Mouse (Mus musculus): ENCODE measurements at regions not wholly inside any gene's neighbourhood (a gene's known extent, or its start where the extent isn't known, plus 50 kb on each side); places are given as distances from the start of the nearest gene placed in this dataset.

GRCm38 (mm10) chr13:16100253-16100652 lies 88.6 kb downstream of the Inhba start:
- CTCF ChIA-PET = no interaction called here

- CTCF ChIA-PET = no interaction called here
These were observed 103.2 kb downstream of the Inhba start for GRCm38 (mm10) chr13:16114837-16115236.

GRCm38 (mm10) chr13:16146686-16147085 lies 135.0 kb downstream of the Inhba start:
- CTCF ChIA-PET = no interaction called here

- CTCF ChIA-PET = interaction anchor here (0.7 kb wide), 1 partner anchor 78 kb away, joined by 3 read pairs; no protein-coding TSS in a partner anchor
These were observed 143.3 kb downstream of the Inhba start for GRCm38 (mm10) chr13:16154926-16155325.

GRCm38 (mm10) chr13:16165204-16165894 lies 153.7 kb downstream of the Inhba start:
- CTCF ChIA-PET = no interaction called here

- CTCF ChIA-PET = no interaction called here
These were observed 185.0 kb downstream of the Inhba start for GRCm38 (mm10) chr13:16196692-16197091.

GRCm38 (mm10) chr13:16200046-16200445 lies 188.4 kb downstream of the Inhba start:
- CTCF ChIA-PET = no interaction called here

GRCm38 (mm10) chr13:16203147-16203546 lies 191.5 kb downstream of the Inhba start:
- CTCF ChIA-PET = no interaction called here

- CTCF ChIA-PET = no interaction called here
These were observed 192.4 kb downstream of the Inhba start for GRCm38 (mm10) chr13:16204097-16204496.

- CTCF ChIA-PET = no interaction called here
These were observed 199.8 kb downstream of the Inhba start for GRCm38 (mm10) chr13:16211482-16211881.

GRCm38 (mm10) chr13:16219877-16220276 lies 208.2 kb downstream of the Inhba start:
- CTCF ChIA-PET = no interaction called here

- CTCF ChIA-PET = no interaction called here
These were observed 211.4 kb downstream of the Inhba start for GRCm38 (mm10) chr13:16222942-16223600.

GRCm38 (mm10) chr13:16261145-16261544 lies 249.5 kb downstream of the Inhba start:
- CTCF ChIA-PET = no interaction called here

GRCm38 (mm10) chr13:16279974-16280373 lies 268.3 kb downstream of the Inhba start:
- CTCF ChIA-PET = no interaction called here

- CTCF ChIA-PET = no interaction called here
These were observed 269.1 kb downstream of the Inhba start for GRCm38 (mm10) chr13:16280742-16281141.

GRCm38 (mm10) chr13:16281777-16282176 lies 270.1 kb downstream of the Inhba start:
- CTCF ChIA-PET = no interaction called here

GRCm38 (mm10) chr13:16282230-16282629 lies 270.6 kb downstream of the Inhba start:
- CTCF ChIA-PET = no interaction called here

GRCm38 (mm10) chr13:16283336-16283735 lies 271.7 kb downstream of the Inhba start:
- CTCF ChIA-PET = no interaction called here

GRCm38 (mm10) chr13:16289633-16290032 lies 278.0 kb downstream of the Inhba start:
- CTCF ChIA-PET = no interaction called here

- CTCF ChIA-PET = no interaction called here
These were observed 279.1 kb downstream of the Inhba start for GRCm38 (mm10) chr13:16290784-16291183.

- CTCF ChIA-PET = no interaction called here
These were observed 280.1 kb downstream of the Inhba start for GRCm38 (mm10) chr13:16291661-16292291.

- CTCF ChIA-PET = no interaction called here
These were observed 288.1 kb downstream of the Inhba start for GRCm38 (mm10) chr13:16299756-16300155.

GRCm38 (mm10) chr13:16314669-16315068 lies 303.0 kb downstream of the Inhba start:
- CTCF ChIA-PET = no interaction called here
